Mouse (Mus musculus): Measurements from ENCODE around the gene Faxc.

Gene Faxc

GRCm38 (mm10) chr4:21930971-21931771 is at the start of gene Faxc:
Faxc (plus strand) TSS chr4:21931329.
- peak; percentile 48 for DNase-seq (ENCODE audit: low spot score)

- DNase-seq (ENCODE audit: low spot score) = no peak
Observed at GRCm38 (mm10) chr4:21882806-21883205, 48.3 kb upstream of the Faxc start.

- no peak for DNase-seq (ENCODE audit: low spot score)
Observed at GRCm38 (mm10) chr4:21885831-21886230, 45.3 kb upstream of the Faxc start.

GRCm38 (mm10) chr4:21931772-21932630 is 872 bp downstream of the Faxc start:
- DNase-seq (ENCODE audit: low spot score) = no peak

- DNase-seq (ENCODE audit: low spot score) = no peak
Observed at GRCm38 (mm10) chr4:21935378-21935777, 4.2 kb downstream of the Faxc start.

- DNase-seq (ENCODE audit: low spot score) = no peak
Observed at GRCm38 (mm10) chr4:21936424-21936823, 5.3 kb downstream of the Faxc start.

- DNase-seq (ENCODE audit: low spot score) = no peak
Observed at GRCm38 (mm10) chr4:21937890-21938289, 6.8 kb downstream of the Faxc start.

- DNase-seq (ENCODE audit: low spot score) = no peak
Observed at GRCm38 (mm10) chr4:21944672-21945071, 13.5 kb downstream of the Faxc start.

GRCm38 (mm10) chr4:21951444-21951843 is 20.3 kb downstream of the Faxc start:
- DNase-seq (ENCODE audit: low spot score) = no peak

GRCm38 (mm10) chr4:21952255-21952654 is 21.1 kb downstream of the Faxc start:
- DNase-seq (ENCODE audit: low spot score) = no peak

GRCm38 (mm10) chr4:21957570-21958321 is 26.6 kb downstream of the Faxc start:
- peak; percentile 28 for DNase-seq (ENCODE audit: low spot score)

GRCm38 (mm10) chr4:21971949-21972348 is 40.8 kb downstream of the Faxc start:
- no peak for DNase-seq (ENCODE audit: low spot score)

GRCm38 (mm10) chr4:21974126-21974525 is 43.0 kb downstream of the Faxc start:
- DNase-seq (ENCODE audit: low spot score) = no peak

GRCm38 (mm10) chr4:21980471-21980870 is 49.3 kb downstream of the Faxc start:
- DNase-seq (ENCODE audit: low spot score) = no peak

GRCm38 (mm10) chr4:21982449-21982848 is 51.3 kb downstream of the Faxc start:
- DNase-seq (ENCODE audit: low spot score) = no peak

GRCm38 (mm10) chr4:21986857-21987256 is 55.7 kb downstream of the Faxc start:
- no peak for DNase-seq (ENCODE audit: low spot score)

- no peak for DNase-seq (ENCODE audit: low spot score)
Observed at GRCm38 (mm10) chr4:21987460-21987859, 56.3 kb downstream of the Faxc start.

GRCm38 (mm10) chr4:21989571-21990091 is 58.5 kb downstream of the Faxc start:
- DNase-seq (ENCODE audit: low spot score) = no peak

- DNase-seq (ENCODE audit: low spot score) = no peak
Observed at GRCm38 (mm10) chr4:21990580-21991235, 59.6 kb downstream of the Faxc start.

- DNase-seq (ENCODE audit: low spot score) = peak; percentile 6
Observed at GRCm38 (mm10) chr4:22017656-22018379, 86.7 kb downstream of the Faxc start.

- no peak for DNase-seq (ENCODE audit: low spot score)
Observed at GRCm38 (mm10) chr4:22018414-22018813, 87.3 kb downstream of the Faxc start.
